Mouse (Mus musculus) ES-Bruce4 (cell line): ENCODE results near the gene Krtap2-4. TPM values are rescaled to one million over a fixed set of nuclear protein-coding genes. Genes with fewer than 3 reads are reported as not detected.
"Not testable (repeated sequence)": the region's sequence is repeated elsewhere in the genome, so short reads cannot be mapped to it uniquely, and the experiment has no call there.

ENCODE experiments used
- H3K27ac ChIP-seq: 2 replicates; pipeline ENCODE4 v1.5.1; 2012; ENCODE audit warnings: low read length, inconsistent platforms; ENCODE audit not compliant: insufficient read depth
- H3K27me3 ChIP-seq: 2 replicates; pipeline ENCODE4 v1.6.1; 2012; ENCODE audit warnings: mild to moderate bottlenecking, low read length, inconsistent platforms; ENCODE audit not compliant: control insufficient read depth, poor library complexity, insufficient read depth, severe bottlenecking
- H3K36me3 ChIP-seq: 2 replicates; pipeline ENCODE4 v1.6.1; 2012; ENCODE audit warnings: inconsistent platforms, mild to moderate bottlenecking, low read length, moderate library complexity; ENCODE audit not compliant: control insufficient read depth, poor library complexity, insufficient read depth, severe bottlenecking
- H3K4me1 ChIP-seq: one replicate; pipeline ENCODE4 v1.8.1; 2011; ENCODE audit warnings: low read length; ENCODE audit not compliant: control insufficient read depth, insufficient read depth
- H3K4me3 ChIP-seq: 2 replicates; pipeline ENCODE4 v1.5.1; 2011; ENCODE audit warnings: low read depth, mild to moderate bottlenecking, low read length
- H3K9ac ChIP-seq: 2 replicates; pipeline ENCODE4 v1.6.1; 2012; ENCODE audit warnings: low read depth, mild to moderate bottlenecking, inconsistent platforms; ENCODE audit not compliant: poor library complexity, severe bottlenecking
- H3K9me3 ChIP-seq: replicated peaks from 2 replicates; pipeline ENCODE4 v1.6.1; 2012; ENCODE audit warnings: mild to moderate bottlenecking, low read length, inconsistent platforms; ENCODE audit not compliant: control insufficient read depth, poor library complexity, insufficient read depth, severe bottlenecking
- CTCF ChIP-seq: IDR thresholded peaks from one replicate; pipeline ENCODE4 v1.8.1; 2011; ENCODE audit warnings: low read depth, low read length
- EP300 ChIP-seq: IDR thresholded peaks from 2 replicates; pipeline ENCODE4 v1.6.1; 2011; ENCODE audit warnings: low read depth, low read length; ENCODE audit not compliant: insufficient read depth
- POLR2A ChIP-seq: IDR thresholded peaks from one replicate; pipeline ENCODE4 v1.8.1; 2011; ENCODE audit warnings: low read length; ENCODE audit not compliant: insufficient read depth
- polyA plus RNA-seq: library from polyadenylated mRNA; stranded (reverse); fragments of >200 nt; gene quantifications from 2 replicates; pipeline ENCODE4 v1.2.4, GENCODE M21; 2011; ENCODE audit warnings: low read depth; ENCODE audit not compliant: missing spikeins, insufficient read depth, insufficient read length

Krtap2-4 gene
- polyA plus RNA-seq, 1 experiment = not detected

DNA sequence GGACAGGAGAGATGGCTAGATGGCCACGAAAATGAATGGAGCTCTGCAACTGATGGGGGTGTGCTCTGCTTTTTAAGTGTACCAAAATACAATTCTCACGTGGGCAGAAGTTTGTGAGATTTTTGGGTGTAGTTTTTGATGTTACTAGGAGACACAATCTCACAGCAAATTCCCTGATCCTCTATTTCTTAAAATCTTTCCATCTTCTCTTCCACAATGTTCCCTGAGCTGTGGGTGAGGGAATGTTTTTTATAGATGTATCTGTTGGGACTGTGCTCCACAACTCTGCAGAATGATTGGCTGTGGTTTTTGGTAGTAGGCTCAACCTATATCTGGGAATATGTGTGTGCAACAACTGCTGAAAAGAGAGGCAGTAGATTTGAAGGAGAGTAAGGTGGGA lies 18.6 kb upstream of the Krtap2-4 start:
- no peak overlapping the region for H3K9ac ChIP-seq
- no peaks in the 10 kb centered on the region for H3K9me3 ChIP-seq
- no peak overlapping the region for H3K27ac ChIP-seq
- TF ChIP-seq EP300 (no peak), CTCF (no peak), POLR2A (no peak)
- no peaks in the 10 kb centered on the region for H3K36me3 ChIP-seq
- H3K4me1 ChIP-seq = no peaks in the 10 kb centered on the region
- no peak overlapping the region for H3K4me3 ChIP-seq
- no peaks in the 10 kb centered on the region for H3K27me3 ChIP-seq

DNA sequence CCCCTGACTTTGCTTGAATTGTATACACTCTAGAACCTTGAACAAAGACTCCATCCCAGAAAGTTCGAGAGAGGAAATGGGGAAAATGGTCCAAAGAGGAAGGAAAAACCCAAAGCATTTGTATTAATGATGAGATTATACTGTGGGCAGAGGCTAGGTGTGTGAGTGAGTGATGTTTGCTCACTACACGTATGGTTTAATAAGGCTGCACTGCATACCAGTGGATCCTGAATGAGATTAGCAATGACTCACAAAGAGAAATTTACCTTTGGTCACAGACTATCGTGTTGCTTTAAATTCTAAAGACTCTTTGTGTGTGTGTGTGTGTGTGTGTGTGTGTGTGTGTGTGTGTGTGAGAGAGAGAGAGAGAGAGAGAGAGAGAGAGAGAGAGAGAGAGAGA lies 16.2 kb upstream of the Krtap2-4 start:
- no peaks in the 10 kb centered on the region for H3K27me3 ChIP-seq

GRCm38 (mm10) chr11:99628138-99628537 lies 13.5 kb upstream of the Krtap2-4 start, which contains the start of gene Krtap4-1:
Gene Krtap4-1 (minus strand): TSS chr11:99628238.
- Histone ChIP-seq H3K9ac (no peak within 1 kb of the TSS), H3K4me1 (no peaks in the 10 kb centered on the region), H3K36me3 (no peaks in the 10 kb centered on the region), H3K4me3 (no peak within 1 kb of the TSS), H3K27me3 (no peaks in the 10 kb centered on the region; the same call in 1 of the 2 replicates), H3K27ac (no peak within 1 kb of the TSS), H3K9me3 (no peaks in the 10 kb centered on the region)
- no peak for TF ChIP-seq EP300
- no peak for TF ChIP-seq POLR2A
- no peak for TF ChIP-seq CTCF

More for the DNA sequence above, 16.2 kb upstream of the Krtap2-4 start:
- no peaks in the 10 kb centered on the region for H3K9me3 ChIP-seq
- no peak overlapping the region for H3K9ac ChIP-seq
- no peaks in the 10 kb centered on the region for H3K4me1 ChIP-seq
- TF ChIP-seq EP300 (no peak), CTCF (no peak), POLR2A (no peak)
- no peak overlapping the region for H3K4me3 ChIP-seq
- no peaks in the 10 kb centered on the region for H3K36me3 ChIP-seq
- H3K27ac ChIP-seq = no peak overlapping the region

DNA sequence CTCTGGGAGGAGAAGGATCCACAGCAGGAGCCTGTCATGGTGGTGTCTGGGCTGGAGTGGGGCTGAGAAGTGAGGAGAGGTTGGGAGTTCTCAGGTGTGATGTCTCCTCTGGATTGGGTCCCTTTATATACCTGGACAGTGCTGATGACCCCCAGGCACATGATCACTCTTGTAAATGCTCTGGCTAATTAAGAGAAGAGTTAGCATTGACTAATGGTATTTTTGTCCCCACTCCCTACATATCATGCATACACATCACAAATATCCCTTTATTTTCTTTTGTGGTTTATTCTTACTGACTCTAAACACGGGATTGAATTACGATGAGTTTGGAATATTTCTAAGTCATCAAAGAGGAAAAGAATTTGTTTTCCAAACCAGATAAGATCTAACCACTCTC lies 5.7 kb upstream of the Krtap2-4 start, which contains the start of gene Gm11562:
Gene Gm11562 (minus strand): TSS at position 101 of the 400 bp plus-strand sequence.
- H3K4me3 ChIP-seq = no peak within 1 kb of the TSS
- H3K4me1 ChIP-seq = no peaks in the 10 kb centered on the region
- no peak for TF ChIP-seq CTCF
- no peak for TF ChIP-seq POLR2A
- no peak for TF ChIP-seq EP300
- H3K27me3 ChIP-seq = no peaks in the 10 kb centered on the region; the same call in 1 of the 2 replicates
- no peaks in the 10 kb centered on the region for H3K36me3 ChIP-seq
- no peak within 1 kb of the TSS for H3K27ac ChIP-seq
- no peaks in the 10 kb centered on the region for H3K9me3 ChIP-seq
- no peak within 1 kb of the TSS for H3K9ac ChIP-seq

DNA sequence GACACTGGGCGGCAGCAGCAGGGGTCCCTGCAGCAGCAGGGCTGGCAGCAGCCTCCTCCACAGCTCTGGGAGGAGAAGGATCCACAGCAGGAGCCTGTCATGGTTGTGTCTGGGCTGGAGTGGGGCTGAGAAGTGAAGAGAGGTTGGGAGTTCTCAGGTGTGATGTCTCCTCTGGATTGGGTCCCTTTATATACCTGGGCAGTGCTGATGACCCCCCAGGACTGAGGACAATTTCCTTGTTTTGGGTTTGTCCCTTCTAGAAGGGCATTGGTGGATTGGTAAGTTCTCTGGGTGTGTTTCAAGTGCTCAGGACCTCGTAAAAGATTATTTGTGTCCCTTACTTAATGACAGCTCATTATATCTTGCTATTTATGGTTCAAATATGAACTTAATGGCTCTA lies 4.6 kb downstream of the Krtap2-4 start, which contains the start of gene Gm11937:
Gene Gm11937 (minus strand): TSS at position 101 of the 400 bp plus-strand sequence.
- not testable (repeated sequence) for H3K9ac ChIP-seq, H3K4me1 ChIP-seq, H3K27me3 ChIP-seq, H3K4me3 ChIP-seq, H3K36me3 ChIP-seq, H3K9me3 ChIP-seq, H3K27ac ChIP-seq

DNA sequence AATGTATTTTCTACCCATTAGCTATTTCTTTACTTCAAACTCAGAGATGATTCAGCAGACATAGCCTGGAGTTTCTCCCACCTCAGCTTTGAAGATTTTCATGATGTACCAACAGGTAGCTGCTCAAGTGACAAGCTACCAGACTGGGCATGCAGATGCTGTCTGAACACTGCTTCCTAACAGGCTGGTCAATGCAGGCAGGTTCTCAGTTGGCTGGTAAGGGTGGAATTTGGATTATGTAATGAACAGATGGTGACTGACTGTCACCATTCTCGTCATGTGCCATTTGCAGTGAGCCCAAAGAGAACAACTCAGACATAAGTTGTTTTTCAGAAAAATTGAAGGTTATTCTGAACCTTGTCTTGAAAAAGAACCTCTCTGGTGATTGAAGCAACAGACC lies 5.5 kb downstream of the Krtap2-4 start:
- Histone ChIP-seq H3K36me3 (no peaks in the 10 kb centered on the region), H3K4me1 (no peaks in the 10 kb centered on the region), H3K27ac (no peak overlapping the region), H3K27me3 (no peaks in the 10 kb centered on the region), H3K9me3 (no peaks in the 10 kb centered on the region), H3K9ac (no peak overlapping the region), H3K4me3 (no peak overlapping the region)
- no peak for TF ChIP-seq POLR2A
- TF ChIP-seq CTCF = no peak
- no peak for TF ChIP-seq EP300

GRCm38 (mm10) chr11:99603208-99603607 lies 11.4 kb downstream of the Krtap2-4 start, which contains the start of gene Gm11938:
Gene Gm11938 (minus strand): TSS chr11:99603308.
- not testable (repeated sequence) for H3K36me3 ChIP-seq, H3K27me3 ChIP-seq, H3K4me3 ChIP-seq, H3K4me1 ChIP-seq, H3K9me3 ChIP-seq, H3K27ac ChIP-seq, H3K9ac ChIP-seq

DNA sequence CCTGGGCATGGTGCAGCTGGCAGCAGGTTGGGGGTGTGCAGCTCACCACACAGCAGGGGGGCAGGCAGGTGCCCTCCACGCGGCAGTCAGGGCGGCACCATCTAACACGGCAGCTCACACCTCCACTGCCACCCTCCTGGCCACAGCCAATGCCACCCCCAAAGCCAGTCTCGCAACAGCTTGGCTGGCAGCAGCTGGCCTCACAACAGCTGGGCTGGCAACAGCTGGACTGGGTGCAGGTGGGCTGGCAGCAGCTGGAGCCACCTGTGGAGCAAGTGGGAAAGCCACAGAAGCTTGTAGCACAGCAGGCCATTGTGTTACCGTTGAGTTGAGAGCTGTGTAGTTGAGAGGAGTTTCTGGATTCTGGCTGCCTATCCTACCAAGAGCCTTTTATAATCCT lies 16.9 kb downstream of the Krtap2-4 start, which contains the start of gene Krtap9-3:
Gene Krtap9-3 (minus strand): TSS at position 364 of the 400 bp plus-strand sequence.
- not testable (repeated sequence) for H3K36me3 ChIP-seq, H3K9me3 ChIP-seq, H3K27ac ChIP-seq, H3K9ac ChIP-seq, H3K4me3 ChIP-seq, H3K27me3 ChIP-seq, H3K4me1 ChIP-seq
